Mouse (Mus musculus) embryonic facial prominence, embryonic 14.5 days (tissue): Measurements from ENCODE around the gene Fxyd5. TPM values are rescaled to one million over a fixed set of nuclear protein-coding genes. Genes with fewer than 3 reads are reported as not detected.

Experiments
- ATAC-seq: fragments of 200-750 bp; cut with Nextera tagmentation; 2 replicates; pipeline ENCODE4 v1.8.0; 2017; ENCODE audit warnings: low read depth, moderate number of reproducible peaks, moderate TSS enrichment
- DNase-seq: peaks from one replicate; pipeline ENCODE4 v3.0.0-alpha.2; 2015; ENCODE audit warnings: low spot score
- H3K27ac ChIP-seq: fragments of 300-500 bp; sonication (generic); replicated peaks from 2 replicates; pipeline ENCODE4 v1.5.1; 2014; ENCODE audit warnings: low read depth, mild to moderate bottlenecking, low read length, moderate library complexity
- H3K27me3 ChIP-seq: fragments of 300-500 bp; sonication (generic); replicated peaks from 2 replicates; pipeline ENCODE4 v1.6.1; 2014; ENCODE audit warnings: low read length; ENCODE audit not compliant: control insufficient read depth, insufficient read depth
- H3K36me3 ChIP-seq: fragments of 300-500 bp; sonication (generic); 2 replicates; pipeline ENCODE4 v1.6.1; 2014; ENCODE audit warnings: low read length, mixed read lengths; ENCODE audit not compliant: control insufficient read depth, insufficient read depth
- H3K4me1 ChIP-seq: fragments of 300-500 bp; sonication (generic); 2 replicates; pipeline ENCODE4 v1.6.1; 2014; ENCODE audit warnings: antibody characterized with exemption, low read length; ENCODE audit not compliant: control insufficient read depth, insufficient read depth
- H3K4me2 ChIP-seq: fragments of 300-500 bp; sonication (generic); 2 replicates; pipeline ENCODE4 v1.6.1; 2014; ENCODE audit warnings: low read depth, mild to moderate bottlenecking, low read length, moderate library complexity, mixed read lengths
- H3K4me3 ChIP-seq: fragments of 300-500 bp; sonication (generic); 2 replicates; pipeline ENCODE4 v1.5.1; 2014; ENCODE audit warnings: low read depth, mild to moderate bottlenecking, low read length
- H3K9ac ChIP-seq: fragments of 300-500 bp; sonication (generic); 2 replicates; pipeline ENCODE4 v1.6.1; 2014; ENCODE audit warnings: low read depth, mild to moderate bottlenecking, low read length, moderate library complexity, mixed read lengths
- H3K9me3 ChIP-seq: fragments of 300-500 bp; sonication (generic); 2 replicates; pipeline ENCODE4 v1.6.1; 2016; ENCODE audit warnings: low read length; ENCODE audit not compliant: control insufficient read depth
- WGBS: fragments of 180-500 bp; shearing (Covaris S2); extraction: QIAGEN DNeasy Blood & Tissue Kit; methylation state at CpG from one replicate; pipeline ENCODE4 v1.1.7; 2014; 5-methylcytosine and 5-hydroxymethylcytosine counted together
- polyA plus RNA-seq: library from polyadenylated mRNA; unstranded; fragments of >200 nt; fragmentation: Nextera tagmentation; extraction: Ambion mirVana; gene quantifications from 2 replicates; pipeline ENCODE4 v1.2.1, GENCODE M21; 2014

The Fxyd5 gene
- polyA plus RNA-seq, 1 experiment from 2014 or later: 64.6 TPM

DNA sequence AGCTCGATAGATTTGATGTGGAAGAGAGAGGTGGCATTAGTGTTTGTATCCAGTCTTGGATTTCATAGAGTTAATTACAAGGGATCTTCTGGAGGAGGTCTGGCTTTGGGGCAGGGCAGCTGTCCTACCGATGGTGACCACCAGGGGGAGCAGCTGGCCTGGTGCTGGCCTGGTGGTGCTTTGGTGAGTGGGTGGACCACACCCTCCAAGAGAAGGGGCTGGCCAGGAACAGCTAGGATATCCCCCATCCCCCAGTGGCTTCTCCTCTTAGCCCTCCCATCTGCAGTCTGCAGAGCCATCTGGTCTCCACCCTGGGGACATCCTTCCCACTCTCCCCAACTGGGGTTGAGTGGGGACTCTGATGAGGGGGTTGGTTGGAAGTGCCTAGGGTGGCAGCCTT, 16.8 kb upstream of the Fxyd5 start, which contains the start of gene Lgi4:
TSS of gene Lgi4 (plus strand) at position 235 of the 400 bp plus-strand sequence.
- Histone ChIP-seq H3K27me3 (0 out of 2 replicates have a peak, but pooled peaks cover under 1% of the 10 kb centered on the region), H3K9ac (no peak within 1 kb of the TSS), H3K9me3 (no peaks in the 10 kb centered on the region), H3K36me3 (no peaks in the 10 kb centered on the region), H3K4me1 (peaks cover 14% of the 10 kb centered on the region), H3K4me2 (no peak within 1 kb of the TSS), H3K27ac (no peak within 1 kb of the TSS), H3K4me3 (no peak within 1 kb of the TSS)
- ATAC-seq (peak; percentile 73), DNase-seq (peak; percentile 83)
- 0% methylated on average over 2 of the region's 2 CpGs for WGBS

DNA sequence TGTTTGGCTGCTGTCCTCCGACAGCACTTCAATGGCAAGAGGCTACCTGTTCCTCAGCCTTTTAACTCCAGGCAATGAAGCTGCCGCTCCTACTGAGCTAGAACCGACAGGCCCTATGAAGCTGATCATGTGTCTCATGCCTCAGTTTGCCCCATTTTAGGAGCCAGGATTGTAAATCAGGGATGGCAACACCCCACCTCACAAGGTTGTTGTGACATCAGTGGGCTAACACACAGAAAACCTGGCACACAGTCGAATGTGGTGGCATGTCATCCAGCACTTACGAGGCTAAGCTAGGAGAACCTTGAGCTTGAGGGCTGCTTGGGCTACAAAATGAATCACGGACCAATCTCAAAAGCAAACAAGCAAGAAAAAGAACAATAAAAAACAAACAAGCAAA, 15.9 kb upstream of the Fxyd5 start:
- 85% methylated on average over 6 of the region's 6 CpGs for WGBS
- H3K36me3 ChIP-seq: no peaks in the 10 kb centered on the region
- ATAC-seq (no peak), DNase-seq (no peak)
- H3K4me1 ChIP-seq: peaks cover 18% of the 10 kb centered on the region
- H3K9me3 ChIP-seq: no peaks in the 10 kb centered on the region
- no peak overlapping the region for H3K9ac ChIP-seq
- H3K27ac ChIP-seq: no peak overlapping the region
- H3K4me2 ChIP-seq: no peak overlapping the region
- H3K4me3 ChIP-seq: no peak overlapping the region
- peaks cover 8% of the 10 kb centered on the region for H3K27me3 ChIP-seq

DNA sequence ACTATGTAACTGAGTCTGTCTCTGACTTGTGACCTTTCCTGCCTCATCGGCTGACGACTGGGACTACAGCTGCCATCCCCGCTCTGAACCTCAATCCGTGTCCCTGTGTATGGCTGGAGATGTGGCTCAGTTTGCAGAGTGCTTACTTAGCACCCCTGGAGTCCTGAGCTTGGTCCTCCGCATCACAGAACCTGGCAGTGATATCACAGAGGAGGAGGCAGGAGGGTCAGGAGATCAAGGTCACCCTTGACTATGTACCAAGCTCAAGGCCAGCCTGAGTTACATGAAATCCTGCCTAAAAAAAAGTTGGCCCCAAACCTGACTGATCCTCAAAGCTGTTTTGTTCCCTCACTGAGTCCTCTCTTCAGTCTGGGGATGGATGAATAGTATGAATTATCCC, 15.4 kb upstream of the Fxyd5 start:
- Histone ChIP-seq H3K36me3 (no peaks in the 10 kb centered on the region), H3K4me2 (no peak overlapping the region), H3K4me1 (peaks cover 23% of the 10 kb centered on the region), H3K9me3 (no peaks in the 10 kb centered on the region), H3K9ac (no peak overlapping the region), H3K27ac (no peak overlapping the region), H3K27me3 (peaks cover 13% of the 10 kb centered on the region), H3K4me3 (no peak overlapping the region)
- WGBS: 59% methylated on average over 5 of the region's 5 CpGs
- ATAC-seq (no peak), DNase-seq (no peak)

DNA sequence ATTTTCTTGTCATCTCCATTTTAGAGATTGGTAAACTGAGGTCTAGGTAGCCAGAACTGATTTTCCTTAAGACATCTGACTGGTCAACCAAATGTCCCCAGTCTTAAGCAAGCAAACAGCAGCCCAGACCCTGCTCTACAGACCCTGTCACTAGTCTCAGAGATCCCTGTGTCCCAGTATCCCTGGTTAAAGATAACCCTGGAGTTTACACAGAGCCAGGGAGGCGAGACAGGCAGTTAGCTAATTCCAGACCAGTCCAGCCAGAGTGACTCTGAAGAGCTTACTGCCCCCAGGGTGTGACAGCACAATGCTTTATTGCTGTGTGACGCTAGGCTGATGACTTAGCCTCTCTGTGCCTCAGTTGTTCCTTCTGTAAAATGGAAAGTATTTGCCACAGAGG, 14.8 kb upstream of the Fxyd5 start, which contains the start of gene Fxyd1:
TSS of gene Fxyd1 (minus strand) at position 129 of the 400 bp plus-strand sequence.
- Histone ChIP-seq H3K27ac (peak within 1 kb of the TSS; percentile 61; the same call in 1 of the 2 replicates), H3K9ac (no peak within 1 kb of the TSS), H3K4me2 (peak within 1 kb of the TSS; percentile 54; the same call in 1 of the 2 replicates), H3K9me3 (no peaks in the 10 kb centered on the region), H3K4me3 (no peak within 1 kb of the TSS), H3K27me3 (peaks cover 19% of the 10 kb centered on the region), H3K36me3 (no peaks in the 10 kb centered on the region), H3K4me1 (peaks cover 30% of the 10 kb centered on the region)
- ATAC-seq: no peak
- 67% methylated on average over 2 of the region's 2 CpGs for WGBS
- DNase-seq: no peak

DNA sequence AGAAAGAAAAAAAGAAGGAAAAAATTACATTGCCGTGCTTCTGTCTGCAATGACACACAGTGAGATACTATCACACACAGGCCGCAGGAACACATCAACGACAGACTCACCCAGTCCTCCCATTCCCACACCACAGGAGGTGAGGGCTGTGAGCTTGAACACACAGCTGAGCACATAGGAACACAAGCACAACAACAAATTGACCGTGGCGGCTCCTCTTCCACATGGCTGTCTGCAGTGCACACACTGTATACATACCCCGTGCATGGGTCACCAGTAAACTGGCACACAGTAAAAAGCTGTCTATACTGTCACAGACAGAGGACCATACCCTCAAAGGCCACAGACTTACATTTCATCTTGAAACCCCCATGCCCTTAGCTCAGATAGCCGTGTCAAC, 14.2 kb upstream of the Fxyd5 start:
- H3K27me3 ChIP-seq: peaks cover 26% of the 10 kb centered on the region
- H3K4me3 ChIP-seq: no peak overlapping the region
- H3K27ac ChIP-seq: no peak overlapping the region
- H3K9me3 ChIP-seq: no peaks in the 10 kb centered on the region
- H3K36me3 ChIP-seq: no peaks in the 10 kb centered on the region
- no peak for ATAC-seq
- no peak overlapping the region for H3K9ac ChIP-seq
- 69% methylated on average over 7 of the region's 7 CpGs for WGBS
- peaks cover 34% of the 10 kb centered on the region for H3K4me1 ChIP-seq
- DNase-seq: no peak
- no peak overlapping the region for H3K4me2 ChIP-seq

DNA sequence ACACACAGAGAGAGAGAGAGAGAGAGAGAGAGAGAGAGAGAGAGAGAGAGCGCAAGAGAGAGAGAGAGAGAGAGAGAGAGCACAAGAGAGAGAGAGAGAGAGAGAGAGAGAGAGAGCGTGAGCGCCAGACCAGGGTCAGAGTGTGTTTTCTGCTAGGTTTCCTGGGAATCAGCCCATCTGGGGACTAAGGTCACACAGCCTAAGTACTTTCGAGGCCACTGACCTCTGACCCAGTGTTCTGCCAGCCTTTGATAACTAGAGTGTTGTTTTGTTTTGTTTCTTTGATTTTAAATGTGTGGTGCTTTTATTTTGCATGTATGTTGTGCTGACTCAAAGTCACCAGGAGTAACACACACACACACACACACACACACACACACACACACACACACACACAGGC, 13.6 kb upstream of the Fxyd5 start:
- H3K27me3 ChIP-seq: peaks cover 31% of the 10 kb centered on the region
- H3K9ac ChIP-seq: no peak overlapping the region
- H3K36me3 ChIP-seq: no peaks in the 10 kb centered on the region
- H3K4me1 ChIP-seq: peaks cover 40% of the 10 kb centered on the region
- peak overlapping the region; percentile 61; the same call in 1 of the 2 replicates for H3K27ac ChIP-seq
- 16% methylated on average over 3 of the region's 4 CpGs for WGBS
- ATAC-seq (no peak), DNase-seq (no peak)
- peak overlapping the region; percentile 54 for H3K4me2 ChIP-seq
- H3K9me3 ChIP-seq: no peaks in the 10 kb centered on the region
- H3K4me3 ChIP-seq: no peak overlapping the region

DNA sequence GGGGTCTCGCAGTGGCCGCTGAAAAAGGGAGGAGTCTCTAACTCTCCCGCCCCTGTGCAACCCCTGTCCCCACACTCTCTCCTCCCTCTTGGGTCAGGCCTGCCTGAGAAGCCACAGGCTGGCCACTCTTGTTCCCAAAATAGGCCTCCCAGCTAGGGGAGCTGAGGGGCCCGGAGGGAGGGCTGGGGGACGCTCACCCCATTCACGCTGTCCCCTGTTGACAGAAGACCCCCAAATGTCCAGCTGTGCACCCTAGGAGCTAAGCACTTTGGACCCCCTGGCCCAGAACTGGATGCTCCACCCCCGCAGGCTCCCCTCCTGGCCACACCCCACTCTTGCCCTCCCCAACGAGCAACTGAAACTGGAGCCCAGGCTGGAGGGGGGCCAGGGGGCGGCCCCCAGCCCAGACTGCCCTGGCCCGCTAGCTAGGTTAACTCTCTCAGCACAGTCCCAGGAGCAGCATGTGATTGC, 13.1 kb upstream of the Fxyd5 start:
- Histone ChIP-seq H3K4me1 (peaks cover 45% of the 10 kb centered on the region), H3K27ac (peak overlapping the region; percentile 33; the same call in 1 of the 2 replicates), H3K4me3 (peak overlapping the region; percentile 33), H3K4me2 (peak overlapping the region; percentile 54), H3K27me3 (peaks cover 36% of the 10 kb centered on the region), H3K36me3 (no peaks in the 10 kb centered on the region), H3K9ac (peak overlapping the region; percentile 53), H3K9me3 (no peaks in the 10 kb centered on the region)
- DNase-seq: peak; percentile 92
- ATAC-seq: peak; percentile 87
- WGBS: 3% methylated on average over 8 of the region's 10 CpGs

DNA sequence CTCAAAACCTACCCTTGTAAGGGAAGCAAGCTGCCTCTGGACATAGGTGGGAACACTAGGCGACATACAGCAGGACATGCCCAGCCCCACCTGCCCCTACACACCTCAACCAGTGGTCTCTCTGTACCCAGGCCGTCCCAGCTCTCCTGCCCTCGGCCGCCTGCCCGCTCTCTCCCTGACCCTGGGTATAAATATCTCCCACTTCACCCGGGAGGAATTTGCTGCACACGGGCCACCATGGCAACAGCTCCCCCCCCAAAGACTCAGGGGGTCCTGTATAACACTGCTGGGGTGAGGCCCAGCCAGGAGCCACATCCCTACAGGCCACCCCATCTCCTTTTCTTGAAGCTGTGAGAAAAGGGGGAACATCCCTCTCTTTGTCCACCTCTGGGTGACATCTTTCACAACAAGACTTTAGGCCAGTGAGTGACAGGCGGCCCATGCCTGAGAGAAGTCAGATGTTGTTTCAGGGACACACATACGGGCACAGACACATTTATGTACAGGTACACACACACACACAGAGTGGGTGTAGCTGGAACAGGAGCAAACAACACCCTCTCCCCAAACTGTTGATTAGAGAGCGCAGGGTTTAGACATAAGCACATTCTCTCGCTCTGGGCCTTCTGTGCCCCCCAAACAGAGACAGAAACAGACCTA, 12.5 kb upstream of the Fxyd5 start:
- H3K36me3 ChIP-seq: no peaks in the 10 kb centered on the region
- H3K27ac ChIP-seq: peak overlapping the region; percentile 33; the same call in 1 of the 2 replicates
- H3K4me3 ChIP-seq: peak overlapping the region; percentile 33
- peak overlapping the region; percentile 53 for H3K9ac ChIP-seq
- H3K4me2 ChIP-seq: peak overlapping the region; percentile 54
- H3K4me1 ChIP-seq: peaks cover 51% of the 10 kb centered on the region
- ATAC-seq (no peak), DNase-seq (no peak)
- H3K9me3 ChIP-seq: no peaks in the 10 kb centered on the region
- 52% methylated on average over 11 of the region's 11 CpGs for WGBS
- peaks cover 42% of the 10 kb centered on the region for H3K27me3 ChIP-seq
